ENCODE assay signal across 8 mouse cellular contexts in genomic region chr6:50890370-50891204, GRCm38 (mm10).
A peak's percentile ranks its signal among the peaks of the same experiment; 100 is the strongest.
DNase-seq lines count a peak whose midpoint lies in the region; TF ChIP-seq lines count a peak whose summit lies in the region.

No protein-coding gene starts in this region.

- H3K4me1 ChIP-seq in E14TG2a.4 (replicated peaks; ENCODE audit: low read depth, low read length) = no peaks in the 10 kb centered on the region; the same call in 1 of the 2 replicates
- peaks cover 31% of the 10 kb centered on the region for H3K4me1 ChIP-seq in forebrain, embryonic 10.5 days

- intact Hi-C loops in heart, postnatal 25 days (cut with DNase I) = no loop called here

- peak; percentile 78 for DNase-seq in c-Kit-positive CD71-positive TER-119-negative erythroid progenitor cells, embryonic 14.5 days (ENCODE audit: low read depth)
- peak; percentile 56 for DNase-seq in forebrain, embryonic 10.5 days (ENCODE audit: extremely low spot score, low spot score)
- peak; percentile 23 for DNase-seq in heart, postnatal 25 days (ENCODE audit: low spot score)
- peak; percentile 6 to 17 for DNase-seq in left cerebral cortex, adult 8-10 months (ENCODE audit: low spot score in 2 of 2)
- peak; percentile 58 for DNase-seq in lung, postnatal 36 days
- peak; percentile 60 to 87 for DNase-seq in spleen, postnatal 10 days (ENCODE audit: low spot score in 2 of 2)
- no peak for DNase-seq in thymus, postnatal 0 days (ENCODE audit: low spot score)

- H3K9me3 ChIP-seq in E14TG2a.4 (ENCODE audit: low read length) = no peaks in the 10 kb centered on the region
- no peaks in the 10 kb centered on the region for H3K9me3 ChIP-seq in forebrain, embryonic 10.5 days

- no peaks in the 10 kb centered on the region; the same call in 1 of the 2 replicates for H3K27me3 ChIP-seq in E14TG2a.4 (ENCODE audit: insufficient read depth, low read length)
- 0 out of 2 replicates have a peak, but pooled peaks cover 5% of the 10 kb centered on the region for H3K27me3 ChIP-seq in forebrain, embryonic 10.5 days (ENCODE audit: poor library complexity, severe bottlenecking)

- TF ChIP-seq CTCF in E14TG2a.4 (conservative IDR thresholded peaks at IDR 0.05; ENCODE audit: low read length) = no peak

- H3K4me3 ChIP-seq in E14TG2a.4 (replicated peaks; ENCODE audit: low read length) = peak overlapping the region; percentile 37
- H3K4me3 ChIP-seq in forebrain, embryonic 10.5 days = peak overlapping the region; percentile 29

- peak overlapping the region; percentile 69 for H3K27ac ChIP-seq in forebrain, embryonic 10.5 days

- H3K36me3 ChIP-seq in E14TG2a.4 (ENCODE audit: insufficient read depth, low read length) = no peaks in the 10 kb centered on the region
- H3K36me3 ChIP-seq in forebrain, embryonic 10.5 days (replicated peaks) = no peaks in the 10 kb centered on the region

- 37% methylated on average over 25 of the region's 25 CpGs for WGBS in forebrain, embryonic 10.5 days
